Mouse (Mus musculus): ENCODE results near the gene Slc38a9.

DNA sequence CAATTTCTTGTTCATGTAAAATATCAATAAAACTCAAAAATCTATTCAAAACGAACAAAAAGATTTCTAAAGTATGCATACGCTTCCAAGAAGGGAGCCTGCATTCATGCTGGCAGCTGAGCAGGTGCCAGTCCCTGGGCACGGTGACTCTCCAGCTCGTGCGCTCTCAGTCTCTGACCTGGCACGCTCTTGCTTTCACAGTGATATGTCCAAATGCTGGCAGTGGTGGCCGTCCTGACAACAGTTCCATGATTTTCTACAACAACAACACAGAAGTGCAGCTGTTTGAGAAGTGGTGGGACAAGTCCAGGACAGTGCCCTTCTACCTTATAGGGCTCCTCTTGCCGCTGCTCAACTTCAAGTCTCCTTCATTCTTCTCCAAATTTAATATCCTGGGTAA, 40.7 kb downstream of the Slc38a9 start:
- no peak for TF ChIP-seq CTCF (IDR thresholded peaks at IDR 0.05; ENCODE audit: borderline replicate concordance, control insufficient read depth, extremely low read depth, insufficient read depth, low read length, poor library complexity)
- no peak for TF ChIP-seq POLR2A (IDR thresholded peaks at IDR 0.05; ENCODE audit: control insufficient read depth, extremely low read depth, insufficient read depth, low read length, poor library complexity)
